Mouse (Mus musculus) thymus, postnatal 25 days (tissue): ENCODE data around the gene Ngef.

ENCODE experiments used
- DNase-seq: peaks from one replicate; pipeline ENCODE4 v3.0.0; 2022

The Ngef gene

GRCm38 (mm10) chr1:87553586-87553985 is 20.1 kb downstream of the Ngef start:
- DNase-seq = no peak

GRCm38 (mm10) chr1:87551008-87551407 is 22.7 kb downstream of the Ngef start:
- DNase-seq = no peak

GRCm38 (mm10) chr1:87541614-87542013 is 32.1 kb downstream of the Ngef start:
- peak; percentile 8 for DNase-seq

GRCm38 (mm10) chr1:87537008-87537407 is 36.7 kb downstream of the Ngef start:
- DNase-seq = no peak

GRCm38 (mm10) chr1:87534118-87534517 is 39.6 kb downstream of the Ngef start:
- no peak for DNase-seq

GRCm38 (mm10) chr1:87532346-87532745 is 41.3 kb downstream of the Ngef start:
- DNase-seq = no peak

- no peak for DNase-seq
Measured at GRCm38 (mm10) chr1:87527191-87527590, 46.5 kb downstream of the Ngef start.

GRCm38 (mm10) chr1:87525041-87525440 is 48.6 kb downstream of the Ngef start:
- DNase-seq = no peak

GRCm38 (mm10) chr1:87521523-87521922 is 52.1 kb downstream of the Ngef start:
- DNase-seq = no peak

GRCm38 (mm10) chr1:87520467-87520866 is 53.2 kb downstream of the Ngef start:
- no peak for DNase-seq

GRCm38 (mm10) chr1:87510845-87511244 is 62.8 kb downstream of the Ngef start:
- DNase-seq = no peak

GRCm38 (mm10) chr1:87510166-87510691 is 63.4 kb downstream of the Ngef start:
- DNase-seq = peak; percentile 18

- no peak for DNase-seq
Measured at GRCm38 (mm10) chr1:87509561-87510165, 64.0 kb downstream of the Ngef start, which contains the start of gene Neu2. Gene Neu2, plus strand, starts transcription at chr1:87509889.

- DNase-seq = no peak
Measured at GRCm38 (mm10) chr1:87508591-87509560, 64.8 kb downstream of the Ngef start.

GRCm38 (mm10) chr1:87507857-87508256 is 65.8 kb downstream of the Ngef start:
- DNase-seq = no peak

GRCm38 (mm10) chr1:87505524-87505923 is 68.1 kb downstream of the Ngef start:
- no peak for DNase-seq

- DNase-seq = no peak
Measured at GRCm38 (mm10) chr1:87493542-87493941, 80.1 kb downstream of the Ngef start.

GRCm38 (mm10) chr1:87492285-87492684 is 81.4 kb downstream of the Ngef start:
- no peak for DNase-seq

GRCm38 (mm10) chr1:87486386-87486785 is 87.3 kb downstream of the Ngef start:
- peak; percentile 33 for DNase-seq

GRCm38 (mm10) chr1:87482546-87482945 is 91.1 kb downstream of the Ngef start:
- DNase-seq = no peak

- DNase-seq = no peak
Measured at GRCm38 (mm10) chr1:87475076-87475895, 98.4 kb downstream of the Ngef start.

- DNase-seq = no peak
Measured at GRCm38 (mm10) chr1:87472576-87472975, 101.1 kb downstream of the Ngef start.

- DNase-seq = no peak
Measured at GRCm38 (mm10) chr1:87471914-87472313, 101.8 kb downstream of the Ngef start.
